Mouse (Mus musculus) granulocyte monocyte progenitor cell, adult 5-6 weeks (primary cell): ENCODE results near the gene Exoc3l2. TPM values are rescaled to one million over a fixed set of nuclear protein-coding genes. Genes with fewer than 3 reads are reported as not detected.

Experiments used
- ATAC-seq: replicated peaks from 2 replicates; pipeline ENCODE4 v1.8.0; 2016; ENCODE audit warnings: mild to moderate bottlenecking, moderate TSS enrichment, inconsistent platforms; ENCODE audit not compliant: poor library complexity, severe bottlenecking
- total RNA-seq, 2 experiments: library from RNA; stranded (forward) in 1 of 2; stranded (reverse) in 1 of 2; fragments of 200-712, 200-1000 nt in 1 of 2; fragments of >200 nt in 1 of 2; fragmentation: Nextera tagmentation in 1 of 2; gene quantifications; 2 replicates each; pipeline ENCODE4 v1.2.3; 2014 to 2017

Exoc3l2 gene
- total RNA-seq, 2 experiments from 2014 or later, result 2.5 TPM; not detected in 1

DNA sequence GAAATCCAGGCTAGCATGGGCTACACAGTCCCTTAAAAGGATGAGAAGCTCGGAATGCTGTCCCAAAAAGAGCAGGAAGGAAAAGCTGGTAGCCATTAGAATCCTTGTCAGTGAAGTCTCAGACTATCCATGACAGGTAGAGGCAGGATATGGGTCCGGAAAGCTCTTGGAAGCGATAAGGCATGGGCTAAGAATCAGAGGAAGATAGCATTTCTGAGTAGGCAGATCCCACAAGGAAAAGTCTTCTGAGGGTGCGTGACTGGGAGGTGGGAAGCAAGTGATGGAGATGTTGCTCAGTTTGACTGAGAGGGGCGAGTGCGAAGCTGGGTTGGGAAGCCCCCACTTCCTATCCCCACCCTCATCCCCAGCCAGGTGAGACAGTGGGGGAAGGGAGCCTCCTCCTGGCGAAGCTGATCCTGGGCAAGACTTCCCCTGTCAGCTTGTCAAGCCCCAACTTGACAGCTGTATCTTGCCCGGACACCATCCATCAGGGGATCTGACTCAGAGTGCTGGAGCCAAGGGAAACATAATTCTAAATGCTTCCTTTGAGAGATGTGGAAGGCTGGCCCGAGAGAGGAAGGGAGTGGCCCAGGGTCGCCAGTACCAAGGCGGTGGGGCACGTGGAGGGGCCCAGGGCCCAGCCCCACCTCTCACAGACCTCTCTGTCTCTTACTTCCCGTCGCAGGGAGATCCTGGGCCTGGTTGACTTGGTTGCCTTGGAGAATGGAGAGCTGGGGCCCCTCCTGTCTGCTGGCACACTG lies 14.7 kb downstream of the Exoc3l2 start:
- ATAC-seq, result no peak

GRCm38 (mm10) chr7:19483281-19483680 lies 20.1 kb downstream of the Exoc3l2 start:
- ATAC-seq, result no peak

GRCm38 (mm10) chr7:19485488-19485887 lies 22.4 kb downstream of the Exoc3l2 start:
- peak; percentile 52; the same call in 1 of the 2 replicates for ATAC-seq

- no peak for ATAC-seq
Observed at GRCm38 (mm10) chr7:19486549-19486948, 23.4 kb downstream of the Exoc3l2 start.

DNA sequence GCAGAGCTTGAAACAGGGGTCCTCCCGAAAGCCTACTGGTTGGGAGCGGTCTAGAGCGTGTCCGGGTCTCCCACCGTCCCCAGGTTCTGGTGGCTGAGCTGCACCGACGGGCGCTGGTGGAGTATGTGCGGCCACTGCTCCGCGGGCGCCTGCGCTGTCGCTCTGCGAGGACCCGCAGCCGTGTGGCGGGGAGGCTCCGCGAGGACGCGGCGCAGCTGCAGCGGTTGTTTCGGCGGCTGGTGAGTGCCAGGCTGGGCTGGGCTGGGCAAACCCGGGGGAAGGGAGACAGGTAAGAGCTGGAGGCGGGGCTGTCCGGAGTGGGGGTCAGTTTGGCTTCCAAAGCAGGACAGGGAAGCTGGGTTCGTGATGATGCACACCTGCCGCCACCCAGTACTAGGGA lies 26.4 kb downstream of the Exoc3l2 start:
- no peak for ATAC-seq

DNA sequence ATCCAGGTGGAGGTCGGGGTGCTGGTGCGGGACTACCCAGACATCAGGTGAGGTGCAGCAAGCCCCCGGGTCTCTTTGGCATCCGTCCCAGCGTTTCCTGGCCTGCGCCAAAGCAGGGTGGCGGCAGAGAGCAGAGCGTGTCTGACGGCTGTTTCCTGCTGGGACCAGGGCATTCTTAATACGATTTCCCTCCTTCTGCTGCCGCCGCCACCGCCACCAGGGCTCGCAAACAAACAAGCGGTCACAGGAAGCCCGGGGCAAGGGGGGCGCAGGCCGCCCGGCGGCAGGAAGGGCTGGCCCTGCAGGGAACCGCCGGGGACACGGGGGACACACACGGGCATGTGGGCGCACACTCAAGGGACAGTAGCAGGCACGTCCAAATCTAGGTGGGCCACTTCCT lies 28.6 kb downstream of the Exoc3l2 start:
- peak; percentile 54 for ATAC-seq

GRCm38 (mm10) chr7:19494751-19495474 lies 31.8 kb downstream of the Exoc3l2 start:
- ATAC-seq, result no peak

DNA sequence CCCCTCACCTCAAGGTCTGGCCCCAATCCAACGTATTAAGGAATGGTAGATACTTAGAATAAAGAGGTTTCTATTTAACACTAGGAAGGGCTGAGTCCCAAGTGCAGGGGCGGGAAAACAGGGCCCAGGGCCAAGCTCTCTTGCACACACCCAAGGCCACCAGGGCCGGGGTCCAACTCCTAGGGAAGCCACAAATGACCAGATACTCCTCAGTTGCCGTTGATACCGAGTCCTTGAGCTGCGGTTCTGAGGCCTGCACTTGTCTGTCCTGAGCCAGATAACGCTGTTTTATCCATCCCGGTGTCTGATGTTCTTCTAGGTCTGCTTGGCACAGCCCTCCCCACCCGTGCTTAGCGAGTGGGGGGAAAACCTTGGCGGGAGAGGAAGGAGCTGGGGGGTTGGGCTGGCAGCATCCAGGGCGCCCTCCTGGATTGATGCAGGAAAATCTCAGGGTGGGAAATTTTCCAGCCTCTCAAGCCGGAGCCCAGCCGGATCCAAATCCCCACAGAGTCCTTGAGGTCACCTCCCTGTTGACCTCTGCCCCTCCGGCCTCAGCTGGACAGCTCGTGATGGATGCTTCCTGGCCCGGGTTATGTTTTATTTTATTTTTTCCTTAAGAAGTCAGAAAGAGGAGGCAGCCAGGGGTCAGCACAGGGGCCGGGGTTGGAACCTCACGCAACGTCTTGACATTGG lies 32.5 kb downstream of the Exoc3l2 start:
- ATAC-seq, result no peak

- peak; percentile 66 for ATAC-seq
Observed at GRCm38 (mm10) chr7:19496214-19496555, 33.1 kb downstream of the Exoc3l2 start.

GRCm38 (mm10) chr7:19498326-19498725 lies 35.2 kb downstream of the Exoc3l2 start:
- no peak for ATAC-seq

GRCm38 (mm10) chr7:19500420-19501363 lies 37.6 kb downstream of the Exoc3l2 start:
- peak; percentile 54 for ATAC-seq

DNA sequence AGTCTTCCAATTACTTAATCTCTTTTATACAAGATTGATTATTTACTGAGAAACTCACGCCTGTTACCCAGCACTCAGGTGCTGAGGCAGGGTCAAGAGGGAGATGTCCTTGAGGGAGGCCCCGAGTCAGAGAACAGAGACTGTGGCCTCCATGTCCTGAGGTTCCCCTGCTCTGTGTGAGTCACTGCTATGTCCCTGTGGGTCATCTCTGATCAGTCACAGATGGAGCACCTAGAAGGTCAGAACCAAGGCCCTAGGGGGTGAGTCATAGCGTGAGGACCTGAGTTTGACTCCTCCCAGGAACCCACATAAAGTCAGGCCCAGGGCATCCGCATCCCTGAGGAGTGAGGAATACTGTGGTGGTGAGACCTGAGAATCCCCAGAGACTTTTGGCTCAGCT lies 38.5 kb downstream of the Exoc3l2 start:
- ATAC-seq, result peak; percentile 16; the same call in 1 of the 2 replicates

GRCm38 (mm10) chr7:19503481-19504068 lies 40.4 kb downstream of the Exoc3l2 start:
- 0 out of 2 replicates have a peak, but pooled peaks have one; percentile 15 for ATAC-seq

GRCm38 (mm10) chr7:19506326-19506725 lies 43.2 kb downstream of the Exoc3l2 start:
- peak; percentile 14; the same call in 1 of the 2 replicates for ATAC-seq

DNA sequence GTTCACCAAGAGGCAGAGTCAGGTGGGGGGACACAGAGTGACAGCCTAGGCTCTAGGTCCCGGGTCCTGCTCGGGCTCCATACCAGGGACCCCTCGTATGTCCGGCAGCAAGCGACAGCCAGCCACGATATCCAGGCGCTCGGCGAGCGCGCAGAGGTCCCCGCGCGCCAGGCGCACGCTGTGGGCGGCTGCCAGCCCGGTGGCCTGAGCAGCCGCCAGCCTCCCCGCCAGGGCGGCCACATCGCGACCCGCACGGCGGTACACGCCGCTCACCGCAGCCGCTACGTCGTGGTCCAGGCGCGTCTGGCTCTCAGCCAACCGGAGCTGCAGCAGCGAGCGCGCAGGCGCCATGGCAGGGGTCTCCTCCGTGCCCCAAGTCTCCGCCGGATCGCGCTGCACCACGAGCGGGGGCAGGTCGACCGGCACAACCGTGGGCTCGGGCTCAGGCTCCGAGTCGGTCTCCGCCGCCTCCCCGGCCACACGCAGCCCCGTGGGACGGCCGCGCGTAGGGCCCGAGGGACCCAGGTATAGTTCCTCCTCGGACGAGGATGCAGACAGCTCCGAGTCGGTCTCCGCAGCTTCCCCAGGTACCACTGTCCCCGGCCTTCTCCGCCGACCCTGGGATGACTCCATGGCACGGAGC lies 44.0 kb downstream of the Exoc3l2 start:
- no peak for ATAC-seq

GRCm38 (mm10) chr7:19507612-19507981 lies 44.5 kb downstream of the Exoc3l2 start:
- ATAC-seq, result no peak

DNA sequence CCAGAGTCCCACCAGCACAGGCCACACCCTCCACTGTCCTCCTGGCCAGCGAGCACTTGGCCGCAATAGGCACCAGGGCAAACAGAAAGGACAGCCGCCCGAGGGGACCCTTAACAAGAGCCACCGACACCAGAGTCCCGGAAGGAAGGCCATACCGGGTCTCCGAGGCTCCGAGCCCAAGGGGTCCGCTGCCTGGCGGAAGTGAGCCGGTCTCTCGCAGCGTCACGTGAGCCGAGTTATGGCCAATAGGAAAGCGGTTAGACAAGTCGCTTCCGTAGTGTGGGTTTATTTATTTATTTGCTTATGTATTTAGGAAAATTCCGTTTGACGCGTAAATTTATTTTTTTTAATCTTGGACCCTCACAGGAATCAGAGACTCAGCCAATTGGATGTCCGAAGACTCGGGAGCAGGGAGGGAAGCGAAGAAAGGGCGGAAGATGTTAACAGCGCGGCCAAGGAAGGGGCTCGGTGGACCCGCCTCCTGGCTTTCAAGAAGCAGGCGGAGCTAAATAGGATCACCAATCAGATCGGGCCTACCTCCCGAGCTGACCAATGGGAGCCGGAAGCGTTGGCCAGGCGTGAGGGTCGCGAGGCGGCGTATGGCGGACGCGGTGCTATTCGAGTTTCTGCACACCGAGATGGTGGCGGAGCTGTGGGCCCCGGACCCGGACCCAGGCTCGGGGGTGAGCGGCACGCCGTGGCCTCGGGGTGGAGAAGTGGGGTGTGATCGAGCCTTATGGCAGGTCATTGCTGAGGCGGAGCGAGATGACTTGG lies 45.2 kb downstream of the Exoc3l2 start, which contains the start of the genes Bloc1s3 and Trappc6a:
TSS of gene Bloc1s3 (minus strand) at position 218 of the 774 bp plus-strand sequence.
TSS of gene Trappc6a (plus strand) at position 246 of the 774 bp plus-strand sequence.
- ATAC-seq, result peak; percentile 86

DNA sequence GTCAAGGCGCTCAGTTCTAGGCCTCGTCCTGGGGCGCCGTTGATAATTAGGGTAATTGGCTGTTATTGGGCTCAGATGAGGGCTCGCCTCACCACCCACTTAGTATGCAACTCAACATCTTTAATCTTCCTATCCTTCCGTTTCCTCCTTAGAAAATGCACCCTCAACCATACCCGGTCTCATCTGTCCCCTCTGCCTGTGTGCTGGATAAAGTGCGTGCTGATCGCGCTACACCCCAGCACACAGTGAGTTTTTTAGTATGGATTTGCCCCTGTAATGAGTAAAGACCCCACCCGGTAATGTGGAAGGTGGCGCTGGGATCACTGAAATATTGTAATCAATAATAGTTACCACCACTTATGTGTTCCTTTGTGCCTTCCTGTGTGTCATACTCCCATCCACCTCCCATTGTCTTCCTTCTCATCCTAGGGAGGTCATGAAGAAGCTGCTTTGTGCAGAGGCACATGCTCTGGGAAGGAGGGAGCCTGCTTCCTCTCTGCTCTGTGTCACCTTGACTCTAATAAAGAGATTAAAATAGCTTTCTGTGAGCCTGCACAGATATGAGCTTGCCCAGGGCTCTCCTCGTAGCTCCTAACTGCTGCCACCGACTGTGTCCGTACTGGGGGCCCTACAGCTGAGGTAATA lies 45.9 kb downstream of the Exoc3l2 start:
- ATAC-seq, result 0 out of 2 replicates have a peak, but pooled peaks have one; percentile 0
